Mouse (Mus musculus): Measurements from ENCODE around the gene Klf13. TPM values are rescaled to one million over a fixed set of nuclear protein-coding genes. Genes with fewer than 3 reads are reported as not detected.

Klf13 gene
- polyA plus RNA-seq, 1 experiment from 2014 or later: 31.3 TPM

GRCm38 (mm10) chr7:63888674-63889073 lies 50.0 kb downstream of the Klf13 start:
- no peaks in the 10 kb centered on the region for H3K9me3 ChIP-seq
- no peak for ATAC-seq (ENCODE audit: insufficient number of reproducible peaks, low FRiP score, low TSS enrichment, low read depth)
- H3K4me1 ChIP-seq: peaks cover 19% of the 10 kb centered on the region
- no peak overlapping the region for H3K4me2 ChIP-seq
- H3K27me3 ChIP-seq: no peaks in the 10 kb centered on the region
- no peak overlapping the region for H3K9ac ChIP-seq
- peaks cover 20% of the 10 kb centered on the region for H3K36me3 ChIP-seq
- H3K4me3 ChIP-seq: no peak overlapping the region
- H3K27ac ChIP-seq: no peak overlapping the region; the same call in 1 of the 2 replicates
- 66% methylated on average over 6 of the region's 6 CpGs for WGBS

GRCm38 (mm10) chr7:63887602-63888123 lies 51.1 kb downstream of the Klf13 start:
- ATAC-seq (ENCODE audit: insufficient number of reproducible peaks, low FRiP score, low TSS enrichment, low read depth): no peak
- peaks cover 19% of the 10 kb centered on the region for H3K4me1 ChIP-seq
- H3K9me3 ChIP-seq: no peaks in the 10 kb centered on the region
- 79% methylated on average over 10 of the region's 10 CpGs for WGBS
- no peak overlapping the region for H3K9ac ChIP-seq
- H3K4me2 ChIP-seq: no peak overlapping the region
- no peak overlapping the region for H3K27ac ChIP-seq
- no peaks in the 10 kb centered on the region for H3K27me3 ChIP-seq
- no peak overlapping the region for H3K4me3 ChIP-seq
- H3K36me3 ChIP-seq: peaks cover 20% of the 10 kb centered on the region

GRCm38 (mm10) chr7:63887034-63887551 lies 51.6 kb downstream of the Klf13 start:
- no peak for ATAC-seq (ENCODE audit: insufficient number of reproducible peaks, low FRiP score, low TSS enrichment, low read depth)
- Histone ChIP-seq H3K4me1 (peaks cover 19% of the 10 kb centered on the region), H3K4me3 (no peak overlapping the region), H3K4me2 (no peak overlapping the region), H3K27ac (no peak overlapping the region), H3K27me3 (no peaks in the 10 kb centered on the region), H3K9me3 (no peaks in the 10 kb centered on the region), H3K36me3 (peaks cover 20% of the 10 kb centered on the region), H3K9ac (no peak overlapping the region)
- WGBS: 54% methylated on average over 8 of the region's 8 CpGs

GRCm38 (mm10) chr7:63885025-63885424 lies 53.7 kb downstream of the Klf13 start:
- Histone ChIP-seq H3K27ac (no peak overlapping the region), H3K9me3 (no peaks in the 10 kb centered on the region), H3K36me3 (peaks cover 5% of the 10 kb centered on the region), H3K4me1 (peaks cover 19% of the 10 kb centered on the region), H3K4me2 (no peak overlapping the region), H3K4me3 (no peak overlapping the region), H3K9ac (no peak overlapping the region), H3K27me3 (no peaks in the 10 kb centered on the region)
- no peak for ATAC-seq (ENCODE audit: insufficient number of reproducible peaks, low FRiP score, low TSS enrichment, low read depth)
- WGBS: 79% methylated on average over 7 of the region's 7 CpGs

- H3K27me3 ChIP-seq: no peaks in the 10 kb centered on the region
- 76% methylated on average over 7 of the region's 7 CpGs for WGBS
- H3K4me2 ChIP-seq: no peak overlapping the region
- ATAC-seq (ENCODE audit: insufficient number of reproducible peaks, low FRiP score, low TSS enrichment, low read depth): no peak
- no peak overlapping the region for H3K4me3 ChIP-seq
- no peaks in the 10 kb centered on the region for H3K36me3 ChIP-seq
- no peak overlapping the region for H3K9ac ChIP-seq
- H3K4me1 ChIP-seq: peaks cover under 1% of the 10 kb centered on the region; the same call in 1 of the 2 replicates
- no peaks in the 10 kb centered on the region for H3K9me3 ChIP-seq
- no peak overlapping the region for H3K27ac ChIP-seq
Observed at GRCm38 (mm10) chr7:63882739-63883138, 56.0 kb downstream of the Klf13 start.

- H3K27ac ChIP-seq: no peak overlapping the region
Observed at GRCm38 (mm10) chr7:63879583-63879982, 59.1 kb downstream of the Klf13 start.

GRCm38 (mm10) chr7:63877610-63878009 lies 61.1 kb downstream of the Klf13 start:
- WGBS: 34% methylated on average over 14 of the region's 14 CpGs
- Histone ChIP-seq H3K9me3 (no peaks in the 10 kb centered on the region), H3K27ac (no peak overlapping the region), H3K27me3 (no peaks in the 10 kb centered on the region), H3K4me3 (no peak overlapping the region), H3K36me3 (no peaks in the 10 kb centered on the region), H3K4me2 (no peak overlapping the region), H3K4me1 (peaks cover 7% of the 10 kb centered on the region), H3K9ac (no peak overlapping the region)
- ATAC-seq (ENCODE audit: insufficient number of reproducible peaks, low FRiP score, low TSS enrichment, low read depth): no peak

More at GRCm38 (mm10) chr7:63879583-63879982, 59.1 kb downstream of the Klf13 start:
- Histone ChIP-seq H3K4me2 (no peak overlapping the region), H3K9ac (no peak overlapping the region), H3K27me3 (no peaks in the 10 kb centered on the region), H3K4me3 (no peak overlapping the region), H3K36me3 (no peaks in the 10 kb centered on the region), H3K9me3 (no peaks in the 10 kb centered on the region), H3K4me1 (peaks cover 7% of the 10 kb centered on the region)
- ATAC-seq (ENCODE audit: insufficient number of reproducible peaks, low FRiP score, low TSS enrichment, low read depth): no peak
- WGBS: 63% methylated on average over 6 of the region's 6 CpGs

- Histone ChIP-seq H3K9ac (no peak overlapping the region), H3K36me3 (no peaks in the 10 kb centered on the region), H3K4me2 (no peak overlapping the region), H3K27ac (no peak overlapping the region), H3K4me1 (peaks cover 7% of the 10 kb centered on the region), H3K27me3 (no peaks in the 10 kb centered on the region), H3K9me3 (no peaks in the 10 kb centered on the region), H3K4me3 (no peak overlapping the region)
- no peak for ATAC-seq (ENCODE audit: insufficient number of reproducible peaks, low FRiP score, low TSS enrichment, low read depth)
- WGBS: 71% methylated on average over 2 of the region's 2 CpGs
Observed at GRCm38 (mm10) chr7:63876640-63877039, 62.1 kb downstream of the Klf13 start.

GRCm38 (mm10) chr7:63875686-63876085 lies 63.0 kb downstream of the Klf13 start:
- ATAC-seq (ENCODE audit: insufficient number of reproducible peaks, low FRiP score, low TSS enrichment, low read depth): no peak
- peaks cover 7% of the 10 kb centered on the region for H3K4me1 ChIP-seq
- H3K36me3 ChIP-seq: no peaks in the 10 kb centered on the region
- no peak overlapping the region for H3K4me2 ChIP-seq
- H3K27me3 ChIP-seq: no peaks in the 10 kb centered on the region
- H3K9me3 ChIP-seq: no peaks in the 10 kb centered on the region
- no peak overlapping the region for H3K9ac ChIP-seq
- no peak overlapping the region for H3K4me3 ChIP-seq
- H3K27ac ChIP-seq: 0 out of 2 replicates have a peak overlapping the region, but pooled peaks have one; percentile 17

GRCm38 (mm10) chr7:63873880-63874279 lies 64.8 kb downstream of the Klf13 start:
- Histone ChIP-seq H3K36me3 (no peaks in the 10 kb centered on the region), H3K9me3 (no peaks in the 10 kb centered on the region), H3K4me2 (no peak overlapping the region), H3K4me3 (no peak overlapping the region), H3K9ac (no peak overlapping the region), H3K27me3 (no peaks in the 10 kb centered on the region), H3K27ac (no peak overlapping the region), H3K4me1 (peaks cover 7% of the 10 kb centered on the region)
- whole genome bisulfite sequencing: 68% methylated on average over 12 of the region's 12 CpGs
- ATAC-seq (ENCODE audit: insufficient number of reproducible peaks, low FRiP score, low TSS enrichment, low read depth): no peak

GRCm38 (mm10) chr7:63871698-63872097 lies 67.0 kb downstream of the Klf13 start:
- no peak for ATAC-seq (ENCODE audit: insufficient number of reproducible peaks, low FRiP score, low TSS enrichment, low read depth)
- H3K27me3 ChIP-seq: no peaks in the 10 kb centered on the region
- WGBS: 78% methylated on average over 6 of the region's 6 CpGs
- no peaks in the 10 kb centered on the region for H3K9me3 ChIP-seq
- no peaks in the 10 kb centered on the region for H3K36me3 ChIP-seq
- no peak overlapping the region for H3K9ac ChIP-seq
- no peak overlapping the region for H3K4me3 ChIP-seq
- no peak overlapping the region for H3K27ac ChIP-seq
- H3K4me2 ChIP-seq: no peak overlapping the region
- peaks cover 4% of the 10 kb centered on the region; the same call in 1 of the 2 replicates for H3K4me1 ChIP-seq

- no peak for ATAC-seq (ENCODE audit: insufficient number of reproducible peaks, low FRiP score, low TSS enrichment, low read depth)
Observed at GRCm38 (mm10) chr7:63868356-63868918, 70.3 kb downstream of the Klf13 start.

More at GRCm38 (mm10) chr7:63868356-63868918, 70.3 kb downstream of the Klf13 start:
- no peak overlapping the region for H3K4me2 ChIP-seq
- 72% methylated on average over 6 of the region's 6 CpGs for WGBS
- H3K9ac ChIP-seq: no peak overlapping the region
- no peak overlapping the region for H3K27ac ChIP-seq
- H3K9me3 ChIP-seq: no peaks in the 10 kb centered on the region
- no peak overlapping the region for H3K4me3 ChIP-seq
- H3K4me1 ChIP-seq: no peaks in the 10 kb centered on the region
- H3K27me3 ChIP-seq: no peaks in the 10 kb centered on the region
- no peaks in the 10 kb centered on the region for H3K36me3 ChIP-seq

Measured in limb, embryonic 15.5 days (tissue).